Mouse (Mus musculus): Measurements from ENCODE around the gene Insig1.
A peak's percentile ranks its signal among the peaks of the same experiment; 100 is the strongest.

The Insig1 gene

DNA sequence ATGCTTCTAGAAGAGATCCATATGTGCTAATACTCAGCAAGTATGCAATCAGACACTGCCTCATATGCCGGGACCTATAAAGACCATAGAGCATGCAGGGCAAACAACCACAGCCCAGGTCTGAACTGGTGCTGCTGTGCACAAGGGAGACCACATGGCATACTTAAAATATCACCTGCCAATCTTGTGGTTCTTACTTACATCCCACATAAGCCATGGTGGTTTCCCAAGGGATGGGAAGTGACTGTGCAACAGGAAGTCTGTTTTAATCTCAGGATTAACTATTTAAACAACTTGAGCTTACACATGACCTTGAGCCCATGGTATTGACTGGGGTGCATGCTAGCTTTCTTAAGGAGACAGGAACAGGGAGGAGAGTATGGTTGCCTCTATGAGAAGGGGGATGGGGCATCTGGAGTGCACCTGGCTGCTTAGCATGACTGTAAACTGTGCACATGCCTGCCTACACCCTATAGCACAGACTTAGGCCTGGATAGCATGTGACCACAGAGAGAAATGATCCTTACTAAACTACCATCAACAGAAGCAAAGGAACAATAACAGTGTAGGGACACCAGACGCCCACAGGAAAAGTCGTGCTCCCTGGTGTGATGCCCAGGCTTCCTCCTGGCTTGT lies 7.1 kb upstream of the Insig1 start:
- no peak for DNase-seq (ENCODE audit: low spot score)

DNA sequence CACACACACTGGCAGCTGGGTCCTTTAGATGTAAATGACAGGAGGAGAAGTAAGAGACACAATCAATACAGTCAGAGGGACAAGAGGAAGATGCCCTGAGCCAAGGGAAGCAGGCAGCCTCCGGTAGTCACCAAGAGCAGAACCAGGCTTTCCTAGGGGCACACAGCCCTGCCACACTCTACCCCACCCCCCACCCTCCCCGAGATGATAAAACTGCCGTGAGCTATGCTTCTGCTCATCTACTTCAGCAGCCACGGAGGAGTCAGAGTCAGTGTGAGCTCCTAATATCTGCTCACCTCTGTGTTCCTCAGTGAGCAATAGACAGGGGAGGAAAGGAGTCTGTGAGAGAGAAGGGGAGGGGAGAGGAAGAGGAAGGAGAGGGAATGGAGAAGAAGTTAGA lies 5.9 kb upstream of the Insig1 start:
- DNase-seq (ENCODE audit: low spot score), result no peak

DNA sequence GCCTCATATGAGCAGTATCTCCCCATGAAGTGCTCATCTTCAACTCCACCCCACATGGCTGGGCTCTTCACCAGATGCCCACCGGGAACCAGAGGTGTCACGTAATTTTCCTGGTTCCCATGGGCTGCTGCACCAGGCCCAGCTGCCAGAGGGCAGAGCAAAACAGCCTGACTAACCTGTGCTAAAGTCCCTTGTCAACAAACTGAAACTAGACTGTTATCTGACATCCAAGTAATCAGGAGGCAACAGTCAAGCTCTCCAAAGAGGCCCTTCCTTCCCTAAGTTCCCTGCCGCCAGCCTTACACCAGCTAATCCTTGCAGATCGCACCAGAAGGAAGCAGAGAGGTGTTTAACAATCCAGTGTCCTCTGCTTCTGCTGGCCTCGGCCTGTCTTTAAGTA lies 4.9 kb upstream of the Insig1 start:
- DNase-seq (ENCODE audit: low spot score), result no peak

DNA sequence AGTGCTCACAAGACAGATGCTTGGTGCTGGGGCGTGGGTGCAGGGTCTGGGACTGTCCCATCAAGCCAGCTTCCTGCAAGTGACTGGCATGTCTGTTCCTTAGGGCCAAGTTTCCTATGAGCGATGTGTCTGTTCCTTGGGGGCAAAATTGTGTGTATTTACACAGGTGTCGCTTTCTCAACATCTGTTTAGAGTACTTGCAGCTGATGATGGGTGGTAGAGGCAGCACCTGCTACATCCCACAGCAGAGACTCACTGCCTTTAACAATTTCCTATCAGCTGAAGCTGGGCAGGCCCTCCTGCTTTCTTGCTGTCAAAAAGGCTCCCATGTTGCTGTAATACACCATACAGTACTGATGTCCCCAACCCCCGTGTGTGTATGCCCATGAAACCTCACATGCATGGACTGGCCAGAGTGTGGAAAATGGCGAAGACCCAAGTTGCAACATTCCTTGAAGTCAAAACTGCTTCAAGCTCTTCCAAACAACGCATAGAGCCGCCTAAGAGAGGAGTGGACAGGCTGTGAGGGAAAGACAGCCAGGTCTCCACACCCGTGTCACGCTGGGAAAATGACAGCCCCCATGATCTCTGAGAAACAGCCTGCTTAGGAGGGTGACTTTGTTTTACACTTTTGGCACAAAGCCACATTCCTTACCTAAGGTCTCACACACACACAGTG lies 875 bp upstream of the Insig1 start:
- DNase-seq (ENCODE audit: low spot score), result no peak

DNA sequence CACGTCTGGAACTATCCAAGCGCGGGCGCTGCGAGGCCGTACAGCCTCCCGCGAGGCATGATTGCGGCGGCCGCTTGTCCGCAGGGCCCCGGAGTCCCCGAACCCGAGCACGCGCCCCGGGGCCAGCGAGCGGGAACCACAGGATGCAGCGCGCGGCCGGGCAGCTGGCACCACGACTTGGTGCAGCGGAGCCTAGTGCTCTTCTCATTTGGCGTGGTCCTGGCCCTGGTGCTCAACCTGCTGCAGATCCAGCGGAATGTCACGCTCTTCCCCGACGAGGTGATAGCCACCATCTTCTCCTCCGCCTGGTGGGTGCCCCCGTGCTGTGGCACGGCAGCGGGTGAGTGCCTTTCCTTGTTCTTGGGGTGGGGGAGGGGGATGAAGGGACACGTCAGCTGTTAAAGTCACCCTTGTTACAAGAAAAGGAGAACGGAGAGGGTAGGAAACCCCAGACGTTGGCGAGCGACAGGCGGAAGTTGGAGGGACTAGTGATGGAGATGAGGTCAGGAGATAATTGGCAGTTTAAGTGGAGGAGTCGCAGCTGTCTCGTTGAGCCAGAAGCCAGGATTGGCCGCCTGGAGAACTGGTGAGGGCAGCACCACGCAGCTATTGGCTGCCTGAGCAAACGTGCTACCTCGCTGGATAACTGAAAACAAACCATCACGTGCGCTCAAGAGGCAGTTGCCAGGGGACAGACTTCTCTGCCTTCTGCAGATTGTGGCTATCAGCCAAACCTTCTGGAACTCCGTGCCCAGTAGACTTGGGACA lies 477 bp downstream of the Insig1 start:
- DNase-seq (ENCODE audit: low spot score), result peak; percentile 69

DNA sequence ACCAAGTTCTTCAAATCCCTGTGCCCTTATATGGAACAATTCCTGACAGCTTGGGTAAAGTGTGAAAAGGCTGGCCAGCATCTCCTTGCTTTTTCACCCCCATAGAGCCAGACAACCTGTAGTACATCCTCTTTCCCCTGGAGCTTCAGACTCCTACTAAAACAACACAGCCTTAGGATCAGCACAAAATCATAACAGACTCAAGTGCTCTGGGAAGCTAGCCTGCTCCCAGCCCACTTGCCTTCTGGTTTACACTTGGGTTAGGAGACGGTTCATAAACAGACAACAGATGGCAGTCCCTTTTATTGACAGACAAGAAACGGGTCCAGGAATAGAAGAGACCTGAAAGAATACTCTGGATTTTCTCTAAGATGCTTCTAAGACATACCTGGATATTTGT lies 8.3 kb downstream of the Insig1 start:
- no peak for DNase-seq (ENCODE audit: low spot score)

DNA sequence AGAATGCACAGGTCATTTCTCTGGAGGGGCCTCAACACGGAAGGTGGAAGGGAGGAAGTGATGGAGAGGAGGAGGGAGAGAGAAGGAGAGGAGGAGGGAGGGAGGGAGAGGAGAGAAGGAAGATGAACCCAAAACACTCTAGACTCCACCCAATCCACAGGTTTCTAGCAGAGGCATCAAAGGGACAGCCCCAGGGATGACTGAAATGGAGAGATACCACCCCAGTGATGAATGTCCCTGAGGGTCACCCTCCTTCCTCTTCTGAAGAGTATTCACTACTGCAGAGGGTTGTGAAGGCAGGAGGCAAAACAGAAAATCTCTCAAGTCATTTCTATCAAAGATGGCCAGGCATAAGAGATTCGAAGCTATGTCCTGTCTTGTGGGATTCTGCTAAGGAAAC lies 10.0 kb downstream of the Insig1 start:
- DNase-seq (ENCODE audit: low spot score), result no peak

DNA sequence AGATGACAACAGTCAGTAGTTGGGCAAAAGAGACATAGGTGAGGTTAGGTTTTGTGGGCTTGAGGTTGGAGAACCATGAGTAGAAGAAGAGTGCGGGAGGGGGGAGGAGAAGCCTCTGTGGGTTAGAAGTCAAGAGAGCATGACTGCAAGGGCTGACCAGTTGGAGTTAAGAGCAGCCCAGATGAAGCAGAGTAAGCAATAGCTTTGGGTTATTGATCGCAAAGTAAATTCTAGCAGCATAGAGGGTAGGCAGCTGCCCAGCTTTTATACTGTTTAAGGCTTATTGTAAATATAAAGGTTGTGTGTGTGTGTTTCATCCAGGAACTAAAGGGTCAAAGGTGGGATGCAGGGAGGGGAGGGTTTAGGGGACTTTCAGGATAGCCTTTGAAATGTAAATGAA lies 10.7 kb downstream of the Insig1 start:
- no peak for DNase-seq (ENCODE audit: low spot score)

DNA sequence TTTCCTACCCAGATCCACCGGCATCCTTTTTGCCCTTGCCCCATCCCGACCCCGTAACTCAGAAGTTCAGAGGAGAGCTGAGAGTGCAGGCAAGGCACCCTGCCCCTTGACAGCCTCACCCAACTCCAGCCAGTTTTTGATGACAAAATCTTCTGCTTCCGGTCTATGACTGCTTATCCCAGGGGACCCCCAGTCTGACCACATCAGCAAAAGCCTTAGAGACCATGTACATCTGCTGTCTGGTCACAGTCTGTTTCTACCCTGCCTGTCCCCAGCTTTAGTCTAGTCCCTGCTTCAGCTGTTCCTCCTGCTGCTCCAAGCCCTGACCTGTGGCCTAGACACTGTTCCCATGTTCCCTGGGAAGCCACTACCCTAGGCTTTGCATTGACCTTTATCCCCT lies 11.1 kb downstream of the Insig1 start:
- DNase-seq (ENCODE audit: low spot score), result no peak

DNA sequence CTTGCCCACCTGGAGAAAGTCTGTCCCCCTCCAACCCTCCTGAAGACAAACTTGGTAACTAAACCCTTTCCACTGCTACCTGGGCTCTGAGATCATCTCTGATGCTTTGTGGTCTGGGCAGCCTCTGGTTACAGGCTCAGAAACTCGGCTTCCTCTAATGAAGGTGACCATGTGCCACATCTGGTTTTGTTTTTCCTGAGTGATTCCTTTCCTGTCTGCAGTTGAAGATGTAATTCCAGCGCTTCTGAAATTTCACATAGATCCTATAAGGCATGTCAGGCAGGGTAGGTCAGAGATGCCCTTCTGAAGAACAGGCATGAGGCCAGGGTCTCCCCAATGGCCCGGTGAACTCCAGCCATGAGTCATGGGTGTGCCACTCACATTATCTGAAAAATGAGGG lies 11.6 kb downstream of the Insig1 start:
- DNase-seq (ENCODE audit: low spot score), result no peak

DNA sequence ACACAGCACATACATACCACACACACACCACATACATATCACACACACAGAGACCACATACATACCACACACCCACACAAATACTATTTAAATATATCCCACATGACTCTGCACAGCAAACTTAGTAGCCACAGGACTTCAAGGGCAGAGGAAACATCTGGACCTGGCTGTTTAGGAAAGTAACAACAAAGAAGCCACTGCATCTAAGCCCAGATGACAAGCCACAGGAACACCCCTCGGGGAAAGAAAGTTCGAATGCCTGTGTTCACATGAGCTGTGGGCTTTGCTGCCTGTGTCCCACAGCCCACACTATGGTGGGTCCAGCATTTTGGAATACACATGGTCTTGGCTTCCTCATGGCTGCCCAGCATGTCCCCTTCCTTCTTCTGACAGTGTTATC lies 13.6 kb downstream of the Insig1 start:
- no peak for DNase-seq (ENCODE audit: low spot score)

DNA sequence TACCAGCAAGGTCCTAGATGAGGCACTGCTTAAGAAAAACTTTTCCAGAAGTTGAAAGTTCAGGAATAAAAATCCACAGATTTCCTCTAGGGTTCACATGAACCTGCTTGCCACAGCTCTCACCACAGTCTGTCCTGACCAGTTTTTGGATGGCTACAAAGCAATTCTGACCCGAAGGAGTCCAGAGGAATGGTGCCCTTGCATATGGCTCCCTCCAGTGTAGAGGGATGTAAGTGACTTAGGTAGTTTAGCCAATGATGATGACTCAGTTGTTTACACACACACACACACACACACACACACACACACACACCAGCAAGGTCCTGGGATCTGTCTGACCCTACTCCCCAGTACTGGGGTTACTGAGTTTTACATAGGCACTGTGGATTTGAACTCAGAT lies 19.4 kb downstream of the Insig1 start:
- no peak for DNase-seq (ENCODE audit: low spot score)

DNA sequence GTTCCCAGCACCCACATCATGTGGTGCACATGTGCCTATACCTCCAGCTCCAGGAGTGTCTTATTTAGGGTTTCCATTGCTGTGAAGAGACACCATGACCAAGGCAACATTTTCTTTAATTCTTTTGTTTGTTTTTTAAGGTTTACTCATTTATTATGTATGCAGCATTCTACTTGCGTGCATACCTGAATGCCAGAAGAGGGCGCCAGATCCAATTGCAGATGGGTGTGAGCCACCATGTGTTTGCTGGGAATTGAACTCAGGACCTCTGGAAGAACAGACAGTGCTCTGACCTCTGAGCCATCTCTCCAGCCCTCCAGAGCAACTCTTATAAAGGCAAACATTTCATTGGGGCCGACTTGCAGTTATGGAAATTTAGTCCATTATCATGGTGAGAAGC lies 21.2 kb downstream of the Insig1 start:
- no peak for DNase-seq (ENCODE audit: low spot score)

DNA sequence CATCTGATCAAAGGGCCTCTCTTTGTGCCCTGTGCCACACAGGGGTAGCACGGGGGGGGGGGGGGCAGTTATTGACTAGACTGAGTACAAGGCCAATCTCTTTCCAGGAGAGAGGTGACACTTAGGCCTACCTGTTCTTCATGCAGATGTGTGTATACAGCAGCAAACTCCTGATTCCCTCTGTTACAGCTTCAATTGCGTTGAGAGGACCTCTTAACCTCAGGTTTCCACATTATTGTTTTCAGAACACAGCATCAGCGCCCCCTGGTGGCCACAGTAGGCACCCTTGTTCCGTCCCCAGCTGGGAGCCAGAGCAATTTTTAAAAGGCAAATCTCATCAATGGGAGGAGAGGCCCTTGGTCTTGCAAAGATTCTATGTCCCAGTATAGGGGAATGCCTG lies 22.7 kb downstream of the Insig1 start:
- peak; percentile 81 for DNase-seq (ENCODE audit: low spot score)

DNA sequence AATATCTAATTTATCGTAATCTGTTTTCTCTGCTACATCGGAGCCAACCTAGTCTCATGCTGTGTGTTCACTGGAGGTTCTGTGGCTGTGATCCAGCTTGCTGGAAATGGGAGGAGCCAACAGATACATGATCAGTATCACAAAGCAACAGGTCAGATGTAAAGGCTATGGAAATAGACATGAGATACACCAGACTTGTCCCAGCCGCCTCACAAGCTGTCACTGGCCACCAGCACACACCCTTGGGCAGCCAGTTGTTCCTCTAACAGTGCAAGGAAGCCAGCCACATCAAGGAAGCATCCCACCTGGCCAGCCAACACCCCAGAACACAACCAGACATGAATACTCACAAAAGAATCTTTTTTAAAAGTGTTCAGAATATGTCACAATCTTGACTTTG lies 23.2 kb downstream of the Insig1 start:
- DNase-seq (ENCODE audit: low spot score), result no peak

DNA sequence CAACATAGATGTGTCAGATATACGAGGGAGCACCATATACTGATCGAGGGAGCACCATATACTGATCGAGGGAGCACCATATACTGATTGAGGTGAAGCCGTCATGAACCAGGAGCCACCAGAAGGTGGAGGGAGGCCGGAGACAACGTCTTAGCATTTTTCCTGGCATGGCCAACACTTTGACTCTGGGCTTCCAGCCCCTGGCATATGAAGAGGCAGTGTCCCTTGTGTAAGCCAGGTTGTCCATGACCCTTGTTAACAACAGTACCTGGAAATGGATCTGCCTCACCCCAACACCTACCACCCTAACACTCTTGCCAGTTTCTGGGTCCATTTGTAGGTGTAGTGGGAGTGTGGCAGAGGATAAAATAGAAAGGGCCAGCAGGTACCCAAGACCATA lies 23.7 kb downstream of the Insig1 start:
- DNase-seq (ENCODE audit: low spot score), result no peak

DNA sequence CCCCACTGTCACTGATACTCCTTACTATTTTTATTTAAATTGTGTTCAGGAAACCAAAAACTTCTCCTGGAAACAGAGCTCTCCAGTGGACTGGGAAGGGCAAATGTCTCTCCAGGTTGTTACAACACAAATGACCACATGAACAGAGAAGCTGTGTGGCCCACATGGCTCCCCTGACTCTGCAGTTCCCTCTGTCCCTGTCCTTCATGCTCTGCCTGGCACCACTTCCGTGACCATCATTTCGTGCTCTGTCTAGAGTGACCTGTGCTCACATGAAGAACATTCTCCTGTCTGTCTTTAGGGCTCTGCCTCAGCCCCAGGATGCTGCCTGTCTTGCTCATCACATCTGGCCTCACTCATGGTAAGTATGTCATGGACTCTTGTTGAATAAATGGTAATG lies 24.5 kb downstream of the Insig1 start:
- no peak for DNase-seq (ENCODE audit: low spot score)

DNA sequence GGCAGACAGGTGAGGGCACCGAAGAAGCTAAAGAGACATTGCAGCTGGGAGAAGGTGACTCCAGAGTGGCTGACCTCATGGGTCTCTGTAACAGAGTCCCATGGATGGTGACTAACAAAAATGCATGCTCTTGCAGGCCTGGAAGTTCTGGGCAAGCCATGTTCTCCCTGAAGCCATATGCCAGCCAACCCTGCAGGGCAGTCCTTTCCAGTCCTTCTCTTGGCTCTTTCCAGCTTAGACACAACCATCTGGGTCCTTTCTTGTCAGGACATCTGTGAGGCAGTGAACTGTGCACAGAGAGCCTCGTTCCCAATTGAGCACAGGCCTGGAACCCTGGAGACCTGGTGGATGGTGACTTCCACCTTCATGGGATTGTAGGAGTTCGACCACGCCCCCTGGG lies 35.8 kb downstream of the Insig1 start:
- DNase-seq (ENCODE audit: low spot score), result no peak

DNA sequence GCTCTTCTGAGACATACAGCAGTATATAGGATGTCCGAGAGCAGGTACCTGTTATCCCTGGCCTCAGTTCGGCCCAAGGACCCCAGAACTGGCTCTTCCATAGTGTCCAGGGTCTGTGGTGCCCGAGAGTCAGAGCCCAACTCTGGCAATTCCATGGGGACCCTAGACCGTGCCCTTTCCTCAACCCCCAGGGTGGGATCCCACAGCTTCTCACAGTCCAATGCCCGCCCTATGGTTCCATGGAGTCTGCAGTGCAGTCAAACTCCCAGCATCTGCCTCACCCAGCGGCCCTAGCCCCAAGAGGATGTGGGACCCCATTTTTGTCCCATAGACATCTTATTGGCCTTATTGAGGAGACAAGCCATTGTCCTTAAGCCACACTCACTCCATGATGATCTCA lies 36.8 kb downstream of the Insig1 start:
- no peak for DNase-seq (ENCODE audit: low spot score)

DNA sequence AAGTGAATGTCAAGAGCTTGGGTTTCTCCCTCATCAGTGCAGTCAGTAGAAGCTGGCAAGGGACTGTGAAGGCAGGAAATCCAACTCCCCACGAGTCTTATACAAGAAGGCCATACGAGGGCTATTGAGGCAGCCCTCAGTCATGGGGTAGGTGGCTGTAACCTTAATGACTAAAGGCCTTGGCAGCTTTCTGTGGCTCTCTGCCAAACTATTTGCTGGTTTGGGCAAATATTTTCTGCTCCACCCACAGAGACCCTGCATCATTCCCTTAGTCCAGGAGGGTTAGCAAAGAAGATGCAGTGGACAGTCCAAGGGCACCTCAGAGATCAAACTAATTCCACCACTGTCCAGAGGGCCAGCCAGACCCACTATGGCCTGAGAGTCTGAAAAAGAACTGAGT lies 39.7 kb downstream of the Insig1 start:
- DNase-seq (ENCODE audit: low spot score), result no peak

DNA sequence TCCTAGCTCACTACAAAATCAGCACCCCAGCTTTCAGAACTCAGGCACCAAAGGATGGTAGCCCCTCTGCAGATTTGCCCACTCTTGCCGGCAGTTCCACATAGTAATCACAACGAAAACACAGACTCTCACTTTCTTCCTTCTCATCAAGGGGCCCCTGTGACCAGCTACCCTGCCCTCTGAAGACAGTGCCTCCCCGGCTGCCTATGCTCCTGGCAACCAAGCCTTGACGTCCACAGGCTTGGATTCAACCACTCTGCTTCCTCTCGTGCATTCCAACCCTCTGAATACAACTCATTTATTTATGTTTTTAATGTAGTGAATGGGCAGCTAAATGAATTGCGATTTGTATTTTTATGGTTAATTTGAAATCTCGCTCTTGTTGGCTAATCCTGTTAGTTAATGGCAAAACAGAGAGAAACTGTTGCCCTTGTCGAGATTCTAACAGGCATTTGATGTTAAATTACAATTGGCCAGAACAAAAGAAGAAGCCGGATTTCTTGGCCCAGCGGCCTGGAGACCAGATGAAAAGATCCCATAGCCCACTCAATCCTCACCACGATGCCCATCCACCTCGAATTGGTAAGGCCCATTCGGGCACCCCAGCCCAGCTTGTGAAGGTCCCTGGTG lies 46.2 kb downstream of the Insig1 start:
- no peak for DNase-seq (ENCODE audit: low spot score)

DNA sequence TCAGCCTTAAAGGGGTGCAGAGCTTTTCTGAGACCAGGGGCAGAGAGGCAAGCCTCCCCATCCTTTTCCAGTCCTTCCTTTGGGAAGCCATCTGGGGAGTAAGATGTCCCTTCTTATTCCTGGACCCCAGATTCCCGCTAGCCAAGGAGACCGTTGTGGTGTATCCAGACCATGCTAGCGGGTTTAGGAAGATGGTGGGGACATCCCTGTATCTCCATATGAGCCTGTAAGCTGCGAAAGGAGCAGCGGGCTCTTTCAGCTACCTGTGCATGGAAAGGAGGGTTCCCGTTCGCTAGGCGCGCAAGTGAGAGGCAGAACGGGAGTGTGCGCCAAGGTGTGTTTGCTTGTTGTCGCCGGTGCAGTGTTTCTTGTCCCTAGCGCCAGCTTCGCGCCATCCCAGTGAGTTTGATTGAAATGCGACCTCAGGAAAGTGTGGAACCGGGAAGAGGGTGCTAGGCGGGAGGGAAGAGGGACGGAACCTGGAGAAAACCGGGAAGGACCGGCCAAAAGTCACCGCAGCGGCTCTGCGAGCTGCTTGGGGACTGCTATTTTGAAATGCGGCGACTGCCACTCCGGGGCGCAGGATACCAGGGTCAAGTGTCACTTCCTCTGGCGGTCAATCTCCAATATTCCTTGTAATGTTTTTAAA lies 46.8 kb downstream of the Insig1 start:
- no peak for DNase-seq (ENCODE audit: low spot score)

DNA sequence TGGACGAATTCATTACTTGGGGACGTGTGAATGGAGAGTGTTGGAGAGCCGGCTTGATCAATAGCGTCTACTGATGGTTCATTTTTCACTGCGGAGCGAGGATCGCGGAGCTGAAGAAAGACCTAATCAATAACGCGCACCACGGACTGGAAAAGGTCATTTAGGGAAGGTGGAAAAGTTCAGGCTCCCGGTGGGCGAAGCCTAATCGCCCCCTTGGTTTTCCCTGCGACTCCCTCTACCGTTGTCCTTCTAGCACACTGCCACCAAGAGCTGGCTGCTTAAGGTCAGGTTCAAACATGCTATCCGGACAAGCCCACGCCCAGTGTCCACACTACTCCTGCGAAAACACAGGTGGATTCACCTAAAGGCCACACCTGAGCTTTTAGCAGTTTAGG lies 47.4 kb downstream of the Insig1 start:
- DNase-seq (ENCODE audit: low spot score), result no peak
